Mouse (Mus musculus) T-helper 17 cell (primary cell): ENCODE measurements at regions not wholly inside any gene's neighbourhood (a gene's known extent, or its start where the extent isn't known, plus 50 kb on each side); places are given as distances from the start of the nearest gene placed in this dataset.

Experiments
- in situ Hi-C, 2 experiments: fragments of 300-600 bp; cut with MboI, MseI; formaldehyde crosslinking; loops; 1 replicate in 1 of 2; 2 replicates in 1 of 2; pipeline ENCODE4 v1.15.1; 2025; ENCODE audit warnings: high pct_unique_total_duplicates in 2 of 2

- in situ Hi-C loops: loop anchor here (5.0 to 10.0 kb wide), 2 partner anchors 1726 to 1728 kb away; no protein-coding TSS in a partner anchor
Observed at GRCm38 (mm10) chr4:114073094-114073493, 73.8 kb upstream of the Skint5 start.
